Mouse (Mus musculus) G1E (cell line): ENCODE measurements around the gene Cluap1.

Experiments
- CTCF ChIP-seq: IDR thresholded peaks from 2 replicates; pipeline ENCODE4 v1.5.1; 2012; ENCODE audit warnings: low read depth, low read length, inconsistent platforms, mixed read lengths
- GATA1 ChIP-seq: IDR thresholded peaks from 2 replicates; pipeline ENCODE4 v1.6.1; 2012; ENCODE audit warnings: borderline replicate concordance, low read length, inconsistent platforms, mixed read lengths
- GATA2 ChIP-seq: IDR thresholded peaks from 2 replicates; pipeline ENCODE4 v1.6.1; 2012; ENCODE audit warnings: low read depth, low read length, inconsistent platforms, borderline replicate concordance
- POLR2AphosphoS5 ChIP-seq: IDR thresholded peaks from 2 replicates; pipeline ENCODE4 v1.6.1; 2012; ENCODE audit warnings: low read depth, low read length, inconsistent platforms; ENCODE audit not compliant: insufficient replicate concordance
- TAL1 ChIP-seq: conservative IDR thresholded peaks from 2 replicates; pipeline ENCODE4 v1.6.1; 2012; ENCODE audit warnings: low read depth, low read length, inconsistent platforms, mixed read lengths

DNA sequence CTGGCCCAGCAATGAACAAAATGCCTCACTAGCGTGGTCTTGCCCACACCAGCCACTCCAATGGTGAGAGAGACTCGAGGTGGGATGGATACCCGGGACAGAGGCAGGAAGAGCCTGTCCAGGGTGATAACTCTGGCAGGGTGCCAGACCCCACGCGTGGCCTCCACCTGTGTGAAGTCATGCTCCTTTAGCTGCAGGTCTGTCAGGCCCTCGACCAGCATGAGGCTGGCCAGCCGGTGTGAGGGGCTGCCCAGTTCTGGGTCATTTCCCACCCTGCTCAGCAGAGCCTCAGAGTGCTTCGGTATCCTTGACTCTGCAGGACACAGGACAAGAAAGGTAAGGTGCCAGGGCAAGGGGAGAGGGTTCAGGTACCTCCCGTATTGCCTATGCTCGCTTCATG lies 56.4 kb downstream of the Cluap1 start:
- TF ChIP-seq GATA1 (no peak), CTCF (no peak), TAL1 (no peak), POLR2AphosphoS5 (no peak), GATA2 (no peak)
